Mouse (Mus musculus) forebrain, embryonic 14.5 days (tissue): ENCODE measurements around the gene Ndufs7. TPM values are rescaled to one million over a fixed set of nuclear protein-coding genes. Genes with fewer than 3 reads are reported as not detected.

ENCODE experiments used
- ATAC-seq: fragments of 200-750 bp; cut with Nextera tagmentation; 2 replicates; pipeline ENCODE4 v1.8.0; 2017; ENCODE audit warnings: mild to moderate bottlenecking, moderate library complexity
- DNase-seq: peaks from one replicate; pipeline ENCODE4 v3.0.0-alpha.2; 2015; ENCODE audit warnings: low spot score
- H3K27ac ChIP-seq: fragments of 300-500 bp; sonication (generic); 2 replicates; pipeline ENCODE4 v1.5.1; 2014; ENCODE audit warnings: low read depth, mild to moderate bottlenecking, control low read depth, low read length, moderate library complexity
- H3K27me3 ChIP-seq: fragments of 300-500 bp; sonication (generic); replicated peaks from 2 replicates; pipeline ENCODE4 v1.6.1; 2014; ENCODE audit warnings: low read length, control low read depth, mixed read lengths; ENCODE audit not compliant: control insufficient read depth, insufficient read depth
- H3K36me3 ChIP-seq: fragments of 300-500 bp; sonication (generic); 2 replicates; pipeline ENCODE4 v1.6.1; 2014; ENCODE audit warnings: low read length, control low read depth; ENCODE audit not compliant: control insufficient read depth, insufficient read depth
- H3K4me1 ChIP-seq: fragments of 300-500 bp; sonication (generic); 2 replicates; pipeline ENCODE4 v1.6.1; 2014; ENCODE audit warnings: antibody characterized with exemption, low read length, control low read depth; ENCODE audit not compliant: control insufficient read depth, insufficient read depth
- H3K4me2 ChIP-seq: fragments of 300-500 bp; sonication (generic); 2 replicates; pipeline ENCODE4 v1.6.1; 2014; ENCODE audit warnings: mild to moderate bottlenecking, control low read depth, low read length
- H3K4me3 ChIP-seq: fragments of 300-500 bp; sonication (generic); 2 replicates; pipeline ENCODE4 v1.5.1; 2014; ENCODE audit warnings: low read depth, low read length, control low read depth
- H3K9ac ChIP-seq: fragments of 300-500 bp; sonication (generic); 2 replicates; pipeline ENCODE4 v1.6.1; 2014; ENCODE audit warnings: mild to moderate bottlenecking, low read length, control low read depth, moderate library complexity
- H3K9me3 ChIP-seq: fragments of 300-500 bp; sonication (generic); replicated peaks from 2 replicates; pipeline ENCODE4 v1.6.1; 2016; ENCODE audit warnings: low read length, control low read depth, mixed read lengths; ENCODE audit not compliant: control insufficient read depth
- WGBS: fragments of 180-500 bp; shearing (Covaris S2); extraction: QIAGEN DNeasy Blood & Tissue Kit; methylation state at CpG from one replicate; pipeline ENCODE4 v1.1.7; 2014; 5-methylcytosine and 5-hydroxymethylcytosine counted together
- polyA plus RNA-seq: library from polyadenylated mRNA; unstranded; fragments of >200 nt; fragmentation: Nextera tagmentation; extraction: Ambion mirVana; gene quantifications from 2 replicates; pipeline ENCODE4 v1.2.1, GENCODE M21; 2014

The Ndufs7 gene
- polyA plus RNA-seq, 1 experiment from 2014 or later = 351 TPM

DNA sequence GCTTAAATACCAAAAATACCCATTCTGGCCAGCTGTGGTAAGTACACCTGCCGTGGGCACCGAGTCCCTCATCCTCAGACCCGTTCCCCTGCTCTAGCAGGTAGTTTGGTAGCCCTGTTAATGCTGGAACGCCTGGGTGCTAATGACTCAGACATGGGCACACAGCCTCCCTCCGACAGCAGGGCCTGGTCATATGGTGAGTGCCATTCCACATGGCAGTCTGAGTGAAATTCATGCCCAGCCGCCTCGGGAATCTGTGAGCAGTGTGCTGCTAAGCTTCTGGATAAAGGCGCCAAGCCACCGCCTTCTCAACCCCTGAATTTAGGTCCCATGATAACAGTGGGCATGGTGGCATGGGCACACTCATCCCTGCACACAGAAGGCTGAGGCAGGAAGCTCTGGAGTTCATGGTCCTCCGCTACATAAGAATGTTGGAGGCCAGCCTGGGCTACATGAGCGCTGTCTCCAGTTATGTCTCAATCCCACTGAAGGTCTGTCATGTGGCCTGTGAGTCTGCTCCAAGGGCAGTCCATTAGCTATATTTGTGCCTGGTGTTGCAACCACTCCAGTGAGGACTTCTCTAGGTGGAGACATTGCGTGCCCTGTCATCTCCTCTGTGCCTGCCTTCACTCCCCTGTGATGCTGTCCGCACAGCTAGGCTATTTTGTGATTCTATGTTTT, 12.6 kb upstream of the Ndufs7 start:
- Histone ChIP-seq H3K27ac (no peak overlapping the region), H3K4me2 (no peak overlapping the region), H3K4me1 (peaks cover 8% of the 10 kb centered on the region; the same call in 1 of the 2 replicates), H3K9me3 (no peaks in the 10 kb centered on the region), H3K4me3 (no peak overlapping the region), H3K27me3 (no peaks in the 10 kb centered on the region), H3K9ac (no peak overlapping the region), H3K36me3 (peaks cover 98% of the 10 kb centered on the region)
- WGBS = 95% methylated on average over 13 of the region's 13 CpGs
- DNase-seq (no peak), ATAC-seq (no peak)

GRCm38 (mm10) chr10:80237020-80237419, 11.9 kb upstream of the Ndufs7 start:
- Histone ChIP-seq H3K9me3 (no peaks in the 10 kb centered on the region), H3K27ac (no peak overlapping the region), H3K27me3 (no peaks in the 10 kb centered on the region), H3K4me1 (peaks cover 8% of the 10 kb centered on the region; the same call in 1 of the 2 replicates), H3K36me3 (peaks cover 99% of the 10 kb centered on the region), H3K4me3 (no peak overlapping the region), H3K4me2 (no peak overlapping the region), H3K9ac (no peak overlapping the region)
- ATAC-seq (no peak), DNase-seq (no peak)
- 95% methylated on average over 4 of the region's 4 CpGs for WGBS

DNA sequence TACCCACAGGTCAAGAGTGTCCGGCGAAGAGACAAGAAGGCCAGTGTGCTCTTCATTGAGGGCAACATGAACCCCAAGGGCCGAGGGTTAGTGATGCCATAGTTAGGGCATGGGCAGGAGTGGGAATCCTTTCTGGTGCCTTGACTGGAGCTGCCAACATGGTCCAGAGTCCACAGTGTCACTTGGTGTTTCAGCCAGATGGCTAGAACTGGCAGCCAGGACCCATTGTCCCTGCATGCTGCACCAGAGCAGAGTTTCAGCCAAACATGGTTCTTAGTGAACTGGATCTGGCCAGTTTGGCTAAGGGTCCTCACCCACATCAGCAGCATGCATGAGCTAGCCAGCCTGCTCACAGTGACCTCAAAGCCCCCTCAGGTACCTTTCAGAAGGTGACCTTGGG, 10.6 kb upstream of the Ndufs7 start:
- ATAC-seq (no peak), DNase-seq (no peak)
- Histone ChIP-seq H3K4me1 (peaks cover 2% of the 10 kb centered on the region; the same call in 1 of the 2 replicates), H3K9me3 (no peaks in the 10 kb centered on the region), H3K27me3 (no peaks in the 10 kb centered on the region), H3K4me3 (no peak overlapping the region), H3K27ac (no peak overlapping the region), H3K9ac (no peak overlapping the region), H3K4me2 (no peak overlapping the region), H3K36me3 (peaks cover 99% of the 10 kb centered on the region)
- WGBS = 93% methylated on average over 3 of the region's 3 CpGs

- Histone ChIP-seq H3K36me3 (peaks cover 97% of the 10 kb centered on the region), H3K4me2 (no peak overlapping the region), H3K4me1 (no peaks in the 10 kb centered on the region), H3K9ac (no peak overlapping the region), H3K27me3 (no peaks in the 10 kb centered on the region), H3K27ac (no peak overlapping the region), H3K9me3 (no peaks in the 10 kb centered on the region), H3K4me3 (no peak overlapping the region)
- WGBS = 91% methylated on average over 6 of the region's 6 CpGs
- ATAC-seq (no peak), DNase-seq (no peak)
These were observed 9.1 kb upstream of the Ndufs7 start for GRCm38 (mm10) chr10:80239791-80240190.

- no peak overlapping the region; the same call in 1 of the 2 replicates for H3K27ac ChIP-seq
- H3K36me3 ChIP-seq = peaks cover 75% of the 10 kb centered on the region
- H3K4me3 ChIP-seq = no peak overlapping the region
- H3K4me1 ChIP-seq = no peaks in the 10 kb centered on the region
- no peaks in the 10 kb centered on the region for H3K27me3 ChIP-seq
- no peak overlapping the region for H3K9ac ChIP-seq
- 44% methylated on average over 9 of the region's 9 CpGs for WGBS
- H3K4me2 ChIP-seq = no peak overlapping the region
- no peak for ATAC-seq
- DNase-seq = peak; percentile 30
- H3K9me3 ChIP-seq = no peaks in the 10 kb centered on the region
These were observed 6.8 kb upstream of the Ndufs7 start for GRCm38 (mm10) chr10:80242088-80242487.

DNA sequence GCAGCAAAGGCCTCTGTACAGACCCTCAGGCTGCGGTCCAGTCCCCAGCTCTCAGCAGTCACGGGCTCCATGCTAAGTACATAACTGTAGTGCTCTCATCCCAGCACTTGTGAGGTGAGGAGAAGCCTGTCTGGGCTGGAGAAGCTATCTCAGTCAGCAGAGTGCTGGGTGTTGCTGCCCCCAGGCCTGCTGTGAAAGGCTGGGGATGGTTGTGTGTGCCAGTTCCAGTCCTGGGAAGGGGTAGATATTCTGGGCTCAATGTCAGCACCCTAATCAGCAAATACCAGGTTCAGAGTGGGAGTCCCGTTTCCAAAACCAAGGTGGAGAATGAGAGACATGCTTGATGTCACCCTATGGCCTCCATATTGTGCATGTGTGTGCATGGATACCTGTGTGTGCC, 6.3 kb upstream of the Ndufs7 start:
- DNase-seq (no peak), ATAC-seq (no peak)
- Histone ChIP-seq H3K4me1 (no peaks in the 10 kb centered on the region), H3K9me3 (no peaks in the 10 kb centered on the region), H3K4me3 (no peak overlapping the region), H3K4me2 (no peak overlapping the region), H3K36me3 (peaks cover 70% of the 10 kb centered on the region), H3K9ac (no peak overlapping the region), H3K27me3 (no peaks in the 10 kb centered on the region), H3K27ac (no peak overlapping the region)
- 90% methylated on average over 3 of the region's 3 CpGs for WGBS

- H3K36me3 ChIP-seq = peaks cover 47% of the 10 kb centered on the region
- H3K27me3 ChIP-seq = no peaks in the 10 kb centered on the region
- H3K4me3 ChIP-seq = no peak overlapping the region
- no peak overlapping the region for H3K9ac ChIP-seq
- H3K9me3 ChIP-seq = no peaks in the 10 kb centered on the region
- peaks cover 3% of the 10 kb centered on the region for H3K4me1 ChIP-seq
- DNase-seq (peak; percentile 80), ATAC-seq (no peak)
- WGBS = 31% methylated on average over 5 of the region's 5 CpGs
- no peak overlapping the region for H3K4me2 ChIP-seq
- H3K27ac ChIP-seq = no peak overlapping the region
These were observed 4.0 kb upstream of the Ndufs7 start for GRCm38 (mm10) chr10:80244791-80245399.

DNA sequence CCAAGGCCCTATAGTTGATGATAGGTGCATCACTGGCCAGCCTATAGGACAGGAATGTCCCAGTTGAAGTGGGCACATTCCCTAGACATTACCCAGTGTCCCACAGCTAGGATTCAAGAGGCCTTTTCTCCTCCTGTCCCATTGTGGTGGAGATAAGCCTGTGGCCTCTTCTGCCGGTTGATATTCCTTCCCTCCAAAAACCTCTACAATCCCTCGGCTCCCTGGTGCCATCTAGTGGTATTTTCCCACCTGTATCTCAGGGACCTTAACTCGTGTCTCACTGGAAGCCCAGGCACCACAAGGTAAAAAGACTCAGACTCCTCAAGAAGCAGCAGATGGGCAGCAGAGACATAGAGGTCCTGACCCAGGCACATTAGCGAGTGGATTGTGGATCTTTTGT, 3.3 kb upstream of the Ndufs7 start:
- Histone ChIP-seq H3K27me3 (no peaks in the 10 kb centered on the region), H3K27ac (no peak overlapping the region), H3K9me3 (no peaks in the 10 kb centered on the region), H3K36me3 (peaks cover 40% of the 10 kb centered on the region), H3K4me3 (no peak overlapping the region), H3K4me1 (peaks cover 6% of the 10 kb centered on the region), H3K9ac (no peak overlapping the region), H3K4me2 (no peak overlapping the region)
- WGBS = 5% methylated on average over 4 of the region's 4 CpGs
- DNase-seq = peak; percentile 94
- 0 out of 2 replicates have a peak, but pooled peaks have one; percentile 13 for ATAC-seq

DNA sequence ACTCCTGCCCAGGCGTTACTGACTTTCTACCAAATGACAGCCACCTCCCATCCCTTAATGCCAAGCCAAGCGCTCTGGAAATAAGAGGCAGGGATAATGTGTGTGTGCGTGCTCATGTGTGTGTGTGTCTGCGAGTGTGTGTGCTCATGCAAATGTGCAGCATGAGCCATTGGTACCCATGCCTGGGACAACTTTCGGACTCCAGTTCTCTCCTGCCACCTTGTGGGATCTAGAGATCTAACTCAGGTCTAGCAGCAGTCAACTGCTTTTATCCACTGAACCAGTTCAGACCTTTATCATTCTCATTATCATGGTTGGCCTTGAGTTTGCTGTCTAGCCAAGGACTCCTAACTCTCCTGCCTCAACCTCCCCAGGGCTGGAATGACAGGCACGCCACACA, 1.1 kb upstream of the Ndufs7 start:
- Histone ChIP-seq H3K9me3 (no peaks in the 10 kb centered on the region), H3K36me3 (peaks cover 22% of the 10 kb centered on the region), H3K4me3 (no peak overlapping the region), H3K27ac (no peak overlapping the region), H3K4me2 (no peak overlapping the region), H3K27me3 (no peaks in the 10 kb centered on the region), H3K9ac (no peak overlapping the region), H3K4me1 (peaks cover 6% of the 10 kb centered on the region)
- WGBS = 45% methylated on average over 6 of the region's 6 CpGs
- ATAC-seq (no peak), DNase-seq (peak; percentile 70)
